Comparison of ENCODE assay signal across 19 mouse cellular contexts in genomic region chr4:136896461-136896860, GRCm38 (mm10). TPM values are rescaled to one million over a fixed set of nuclear protein-coding genes. Genes with fewer than 3 reads are reported as not detected.
DNase-seq lines count a peak whose midpoint lies in the region; ATAC-seq and TF ChIP-seq lines count a peak whose summit lies in the region.
"Had no signal": no experiment of that assay in that cellular context is flagged by ENCODE, and none has a peak within 500 bp of the region (broad histone marks: within the 10 kb centered on the region; RNA-seq: fewer than 3 reads in every experiment).

No protein-coding gene starts in this region.

- no peak for TF ChIP-seq CTCF in gastrocnemius, adult 2 months (IDR thresholded peaks at IDR 0.05)
- TF ChIP-seq CTCF in lung, embryonic 14.5 days (IDR thresholded peaks at IDR 0.05; ENCODE audit: low read depth): no peak

- no peak for DNase-seq in gastrocnemius, adult 2 months
- DNase-seq in gastrocnemius, postnatal 36 days: no peak
- no peak for DNase-seq in lung, embryonic 14.5 days
- DNase-seq in lung, adult 18-20 months: no peak
- peak; percentile 40 for DNase-seq in MN1 (ENCODE audit: low spot score)
- no peak for DNase-seq in layer of hippocampus, adult 9-11 months
- DNase-seq: adrenal gland, postnatal 36 days; cerebellum, postnatal 10 days; gastrocnemius, postnatal 14 days; layer of hippocampus, postnatal 36 days; right cerebral cortex, postnatal 4 days; thymus, adult 2 months had no signal

- peaks cover 52% of the 10 kb centered on the region for H3K27me3 ChIP-seq in lung, embryonic 14.5 days (ENCODE audit: insufficient read depth, low read length)
- peaks cover 55% of the 10 kb centered on the region for H3K27me3 ChIP-seq in midbrain, embryonic 15.5 days (replicated peaks)

- H3K4me2 ChIP-seq in lung, embryonic 14.5 days: no peak overlapping the region
- peak overlapping the region; percentile 33; the same call in 1 of the 2 replicates for H3K4me2 ChIP-seq in midbrain, embryonic 15.5 days
- H3K4me2 ChIP-seq: heart, embryonic 11.5 days; liver, embryonic 11.5 days had no signal

- H3K36me3 ChIP-seq in lung, embryonic 14.5 days (ENCODE audit: insufficient read depth): no peaks in the 10 kb centered on the region
- H3K36me3 ChIP-seq in midbrain, embryonic 15.5 days (replicated peaks): no peaks in the 10 kb centered on the region
- H3K36me3 ChIP-seq: kidney, embryonic 15.5 days had no signal

- no peaks in the 10 kb centered on the region for H3K4me1 ChIP-seq in lung, embryonic 14.5 days (ENCODE audit: insufficient read depth)
- H3K4me1 ChIP-seq in midbrain, embryonic 15.5 days: peaks cover 13% of the 10 kb centered on the region; the same call in 1 of the 2 replicates

- H3K9me3 ChIP-seq in lung, embryonic 14.5 days (ENCODE audit: low read depth, low read length): no peaks in the 10 kb centered on the region
- H3K9me3 ChIP-seq in midbrain, embryonic 15.5 days: no peaks in the 10 kb centered on the region
- H3K9me3 ChIP-seq: kidney, embryonic 15.5 days had no signal

- no peak for ATAC-seq in lung, embryonic 14.5 days (ENCODE audit: insufficient read depth)
- ATAC-seq in midbrain, embryonic 15.5 days (replicated peaks): no peak
- ATAC-seq: inflammation-experienced regulatory T-cells, adult 6 months; lung, postnatal 0 days had no signal

- peak overlapping the region; percentile 13; the same call in 1 of the 2 replicates for H3K9ac ChIP-seq in lung, embryonic 14.5 days
- H3K9ac ChIP-seq in midbrain, embryonic 15.5 days: no peak overlapping the region
- H3K9ac ChIP-seq: kidney, embryonic 15.5 days had no signal

- WGBS in lung, embryonic 14.5 days: 34% methylated on average over 10 of the region's 10 CpGs
- 42% methylated on average over 10 of the region's 10 CpGs for WGBS in midbrain, embryonic 15.5 days

- intact Hi-C loops in gastrocnemius, adult 2 months (cut with DNase I): no loop called here
- intact Hi-C loops in gastrocnemius, postnatal 36 days (cut with DNase I): no loop called here

- peak overlapping the region; percentile 45 for H3K4me3 ChIP-seq in gastrocnemius, adult 2 months
- H3K4me3 ChIP-seq in lung, embryonic 14.5 days (ENCODE audit: low read depth, low read length): no peak overlapping the region
- H3K4me3 ChIP-seq in midbrain, embryonic 15.5 days: no peak overlapping the region

- 0 out of 2 replicates have a peak overlapping the region, but pooled peaks have one; percentile 20 for H3K27ac ChIP-seq in gastrocnemius, adult 2 months
- H3K27ac ChIP-seq in lung, embryonic 14.5 days (ENCODE audit: low read depth): no peak overlapping the region
- no peak overlapping the region for H3K27ac ChIP-seq in midbrain, embryonic 15.5 days
- H3K27ac ChIP-seq: kidney, embryonic 15.5 days had no signal

RNA-seq across cellular contexts. Expression of gene C1qa, which starts 2.1 kb away (rescaled TPM):
- 10 to 100 TPM in 1 of 2 experiments, 1 to 10 TPM in 1; 7.0 to 15.8 TPM for total RNA-seq in gastrocnemius, adult 2 months (2021)
- 10 to 100 TPM in 1 of 2 experiments, 1 to 10 TPM in 1; 8.9 to 13.5 TPM for total RNA-seq in gastrocnemius, postnatal 36 days (2021)
- polyA plus RNA-seq in lung, embryonic 14.5 days (2014; fragmentation: Nextera tagmentation; extraction: Ambion mirVana): 26.2 and 29.6 TPM in 2 replicates
- 25.1 and 33.3 TPM in 2 replicates for polyA plus RNA-seq in midbrain, embryonic 15.5 days (2015; fragmentation: Nextera tagmentation; extraction: Ambion mirVana)
- polyA plus RNA-seq: C2C12 had no signal

RNA-seq across cellular contexts. Expression of gene C1qc, which starts 3.6 kb away (rescaled TPM):
- total RNA-seq in gastrocnemius, adult 2 months (2021): 10 to 100 TPM in 1 of 2 experiments, 1 to 10 TPM in 1; 7.6 to 15.4 TPM
- 10 to 100 TPM in 1 of 2 experiments, 1 to 10 TPM in 1; 7.8 to 12.1 TPM for total RNA-seq in gastrocnemius, postnatal 36 days (2021)
- polyA plus RNA-seq in lung, embryonic 14.5 days (2014; fragmentation: Nextera tagmentation; extraction: Ambion mirVana): 27.3 TPM in 2 replicates
- 21.7 and 28.4 TPM in 2 replicates for polyA plus RNA-seq in midbrain, embryonic 15.5 days (2015; fragmentation: Nextera tagmentation; extraction: Ambion mirVana)
- polyA plus RNA-seq: C2C12 had no signal

RNA-seq across cellular contexts. Expression of gene C1qb, which starts 10.5 kb away (rescaled TPM):
- total RNA-seq in gastrocnemius, adult 2 months (2021): 10 to 100 TPM in 1 of 2 experiments, 1 to 10 TPM in 1; 8.4 to 18.3 TPM
- total RNA-seq in gastrocnemius, postnatal 36 days (2021): 10 to 100 TPM in 1 of 2 experiments, 1 to 10 TPM in 1; 9.9 to 13.7 TPM
- polyA plus RNA-seq in lung, embryonic 14.5 days (2014; fragmentation: Nextera tagmentation; extraction: Ambion mirVana): 46.0 and 53.0 TPM in 2 replicates
- 39.7 and 49.0 TPM in 2 replicates for polyA plus RNA-seq in midbrain, embryonic 15.5 days (2015; fragmentation: Nextera tagmentation; extraction: Ambion mirVana)
- polyA plus RNA-seq: C2C12 had no signal
